Mouse (Mus musculus) urinary bladder, adult 2 months (tissue): Measurements from ENCODE around the gene Nacad. TPM values are rescaled to one million over a fixed set of nuclear protein-coding genes. Genes with fewer than 3 reads are reported as not detected.
"Not testable (repeated sequence)": the region's sequence is repeated elsewhere in the genome, so short reads cannot be mapped to it uniquely, and the experiment has no call there.

Source experiments
- DNase-seq: peaks from one replicate; pipeline ENCODE4 v3.0.0; 2022; ENCODE audit warnings: low spot score
- polyA plus RNA-seq: library from polyadenylated mRNA; depleted of rRNA; stranded (reverse); fragments of >200 nt; gene quantifications from 2 replicates; pipeline ENCODE4 v1.2.3, GENCODE M21; 2012; rRNA removed

The Nacad gene
- 19.1 and 24.0 TPM in 2 replicates for polyA plus RNA-seq

GRCm38 (mm10) chr11:6605491-6606399 is at the start of gene Nacad:
Gene Nacad (minus strand): TSS chr11:6606053.
- no peak for DNase-seq

GRCm38 (mm10) chr11:6654903-6655302 is 49.0 kb upstream of the Nacad start:
- DNase-seq, result no peak

GRCm38 (mm10) chr11:6652978-6653377 is 47.1 kb upstream of the Nacad start:
- DNase-seq, result not testable (repeated sequence)

- no peak for DNase-seq
Measured at GRCm38 (mm10) chr11:6650519-6650918, 44.7 kb upstream of the Nacad start.

GRCm38 (mm10) chr11:6647831-6648724 is 42.2 kb upstream of the Nacad start:
- DNase-seq, result no peak

DNA sequence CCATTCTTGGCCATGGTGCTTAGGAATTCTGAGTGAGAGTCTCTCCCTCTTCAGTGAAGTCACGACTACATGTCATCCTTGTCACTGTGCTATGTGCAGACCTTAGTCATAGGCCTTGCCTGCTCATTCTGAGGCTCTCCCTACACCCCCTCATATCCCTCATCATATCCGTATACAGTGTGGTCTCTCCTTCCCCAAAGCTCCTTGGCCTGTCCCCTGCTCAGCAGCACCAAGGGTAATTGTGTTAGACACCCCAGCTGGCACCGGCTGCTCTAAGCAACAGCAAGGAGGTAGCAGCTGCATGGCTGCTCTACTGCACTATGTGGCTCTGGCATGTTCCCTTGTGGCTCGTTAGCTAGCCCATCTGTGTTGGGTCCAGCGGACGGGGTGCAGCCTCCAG is 38.7 kb upstream of the Nacad start:
- no peak for DNase-seq

DNA sequence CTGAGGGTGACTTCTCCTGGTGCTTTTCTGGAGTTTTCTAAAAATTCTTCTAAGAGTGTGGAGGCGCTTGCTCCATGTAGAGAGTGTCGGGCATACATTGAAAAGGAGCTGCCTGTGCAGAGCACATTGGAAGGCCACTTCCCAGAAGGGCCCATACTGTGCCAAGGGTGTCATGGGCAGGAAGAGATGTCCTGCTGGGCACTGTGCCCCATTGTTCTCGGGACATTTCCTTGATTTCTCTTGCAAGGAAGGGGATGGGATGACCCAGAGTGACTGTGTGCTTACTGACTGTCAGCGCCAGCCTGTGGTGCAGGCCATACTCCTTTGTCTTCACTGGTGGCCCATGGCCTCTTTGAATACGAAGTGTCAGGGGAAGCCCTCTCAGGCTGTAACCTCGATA is 33.2 kb upstream of the Nacad start:
- DNase-seq, result no peak

DNA sequence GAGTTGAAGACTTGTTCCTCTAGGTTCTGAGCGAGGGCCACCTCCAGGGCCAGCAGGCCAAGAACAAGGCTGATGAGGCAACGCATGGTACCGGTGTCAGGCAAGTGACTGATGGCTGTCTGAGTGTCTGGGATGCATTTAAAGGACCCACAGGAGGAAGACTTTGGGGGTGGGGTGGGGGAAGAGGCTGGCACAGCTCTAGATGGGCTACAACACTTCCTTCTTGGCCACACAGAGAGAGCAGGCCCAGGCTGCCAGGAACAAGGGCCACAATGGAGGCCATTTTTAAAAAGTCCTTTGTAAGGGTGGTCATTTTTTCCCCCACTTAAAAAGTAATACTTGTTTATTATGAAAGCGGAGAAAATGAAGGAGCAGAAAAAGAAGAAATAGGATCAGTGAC is 32.7 kb upstream of the Nacad start, which contains the start of gene Wap:
Wap (minus strand) TSS at position 101 of the 400 bp plus-strand sequence.
- no peak for DNase-seq

GRCm38 (mm10) chr11:6636150-6636549 is 30.3 kb upstream of the Nacad start:
- no peak for DNase-seq

DNA sequence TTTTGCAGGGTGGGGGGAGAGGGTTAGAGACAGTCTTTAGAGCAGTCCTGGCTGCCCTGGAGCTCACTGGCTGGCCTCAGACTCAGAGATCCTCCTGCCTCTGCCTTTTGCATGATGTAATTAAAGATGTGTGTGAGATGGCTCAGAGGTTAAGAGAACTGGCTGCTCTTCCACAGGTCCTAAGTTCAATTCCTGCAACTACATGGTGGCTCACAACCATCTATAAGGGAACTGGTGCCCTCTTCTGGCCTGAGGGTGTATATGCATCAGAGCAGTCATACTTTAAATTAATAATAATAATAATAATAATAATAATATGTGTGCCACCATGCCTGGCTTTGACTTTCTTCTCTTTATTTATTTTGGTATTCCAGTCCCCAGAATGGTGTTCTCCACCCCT is 23.8 kb upstream of the Nacad start:
- no peak for DNase-seq

DNA sequence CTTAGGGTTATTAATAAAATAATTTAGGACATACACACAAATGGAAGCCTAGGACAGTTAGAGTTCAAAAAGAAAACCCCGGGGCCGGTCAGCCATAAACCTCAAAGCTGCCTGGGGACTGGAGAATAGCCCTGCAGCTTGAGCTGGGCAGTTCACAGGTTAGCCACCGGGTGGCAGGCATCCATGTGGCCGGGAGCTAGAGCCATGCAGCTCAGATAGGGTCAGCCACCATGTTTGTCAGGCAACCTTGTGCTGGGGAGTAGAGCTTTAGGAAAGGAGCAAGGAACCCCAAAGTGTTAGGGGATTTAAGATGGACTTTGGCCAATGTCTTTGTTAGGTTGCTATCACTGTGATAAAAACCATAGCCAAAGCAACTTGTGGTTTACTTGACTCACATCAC is 22.7 kb upstream of the Nacad start:
- no peak for DNase-seq

GRCm38 (mm10) chr11:6627731-6628130 is 21.9 kb upstream of the Nacad start:
- no peak for DNase-seq

DNA sequence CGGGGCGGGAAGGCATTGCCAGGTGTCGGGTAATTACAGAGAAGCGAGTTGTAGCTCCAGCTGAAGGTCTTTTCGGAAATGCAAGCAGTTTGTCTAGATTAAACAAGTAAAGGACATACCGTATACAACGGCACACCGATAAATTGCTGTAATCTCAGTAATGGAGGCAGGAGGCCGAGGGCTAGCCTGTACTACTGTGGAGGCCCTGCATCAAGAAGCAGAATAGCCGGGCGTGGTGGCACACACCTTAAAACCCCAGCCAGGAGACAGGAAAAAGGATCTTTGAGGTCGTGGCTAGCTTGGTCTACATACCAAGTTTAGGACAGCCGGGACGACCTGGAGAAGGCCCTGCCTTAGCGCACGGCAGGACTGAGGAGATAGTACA is 20.5 kb upstream of the Nacad start:
- no peak for DNase-seq

- DNase-seq, result peak; percentile 91
Measured at GRCm38 (mm10) chr11:6625478-6626387, 19.9 kb upstream of the Nacad start, which contains the start of gene Tbrg4. Gene Tbrg4 (minus strand): TSS chr11:6626067.

DNA sequence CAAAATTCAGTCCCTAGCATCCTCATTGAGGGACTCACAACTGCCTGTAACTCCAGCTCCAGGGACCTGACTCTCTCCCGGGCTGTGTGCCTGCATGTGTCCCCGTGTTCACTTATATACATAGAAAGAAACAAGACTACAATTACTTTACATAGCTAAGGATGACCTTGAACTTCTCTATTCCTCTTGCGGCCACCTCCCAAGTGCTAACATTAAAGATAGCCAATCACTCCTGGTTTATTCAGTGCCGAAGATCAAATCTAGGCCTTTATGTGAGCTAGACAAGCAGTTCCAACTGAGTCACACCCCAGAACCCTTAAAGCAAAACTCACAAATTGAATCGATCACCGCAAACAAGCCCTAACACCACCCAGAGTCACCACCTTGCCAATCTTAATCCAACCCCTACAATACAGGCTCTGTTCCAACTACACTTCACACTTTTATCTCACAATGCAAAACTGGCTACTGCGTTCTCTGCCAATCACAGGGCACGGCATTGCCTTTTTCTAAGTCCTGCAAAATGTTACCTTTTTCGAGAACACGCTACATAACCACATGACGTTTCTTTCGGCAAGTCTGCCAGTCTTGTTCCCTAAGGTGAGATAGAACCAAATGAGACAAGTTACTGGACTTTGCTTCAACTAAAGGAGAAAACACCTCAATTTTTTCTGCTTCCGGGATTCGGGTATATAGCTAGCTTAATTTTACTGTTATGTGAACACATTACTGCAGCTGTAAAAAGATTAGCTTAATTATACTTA is 18.9 kb upstream of the Nacad start:
- DNase-seq, result no peak

GRCm38 (mm10) chr11:6623704-6624103 is 17.9 kb upstream of the Nacad start:
- DNase-seq, result no peak

GRCm38 (mm10) chr11:6615250-6616205 is 9.7 kb upstream of the Nacad start:
- no peak for DNase-seq

DNA sequence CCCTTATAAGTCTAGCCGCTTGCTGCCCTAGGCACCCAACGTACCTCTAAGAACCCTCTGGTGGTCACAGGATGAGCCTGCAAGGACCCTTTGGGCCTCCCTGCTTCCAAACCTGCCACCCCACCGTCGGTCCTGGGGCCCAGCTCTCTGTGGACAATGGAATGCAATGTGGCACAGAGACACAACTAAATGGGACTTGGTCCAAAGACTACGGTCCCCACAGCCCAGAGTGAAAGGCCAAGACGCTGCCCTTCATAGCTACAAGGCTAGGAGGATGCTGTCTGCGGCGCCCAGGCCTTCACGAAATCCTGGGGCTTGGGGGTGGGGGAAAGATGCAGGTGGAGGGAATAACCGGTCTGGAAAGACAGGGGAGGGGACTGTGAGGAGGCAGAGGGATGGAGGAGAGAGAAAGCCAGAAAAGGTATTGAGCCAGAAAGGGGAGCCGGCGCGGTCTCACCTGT is 802 bp downstream of the Nacad start:
- no peak for DNase-seq

GRCm38 (mm10) chr11:6604604-6604936 is 1.3 kb downstream of the Nacad start:
- no peak for DNase-seq
